Mouse (Mus musculus): ENCODE data around the gene Rgs2.

Rgs2 gene

GRCm38 (mm10) chr1:143984988-143985625 lies 18.9 kb downstream of the Rgs2 start:
- DNase-seq (ENCODE audit: low read depth, low spot score) = no peak

- DNase-seq (ENCODE audit: low read depth, low spot score) = no peak
Observed at GRCm38 (mm10) chr1:143982765-143983312, 21.1 kb downstream of the Rgs2 start.

- DNase-seq (ENCODE audit: low read depth, low spot score) = no peak
Observed at GRCm38 (mm10) chr1:143982085-143982764, 21.7 kb downstream of the Rgs2 start.

- DNase-seq (ENCODE audit: low read depth, low spot score) = no peak
Observed at GRCm38 (mm10) chr1:143980811-143981210, 23.1 kb downstream of the Rgs2 start.

- no peak for DNase-seq (ENCODE audit: low read depth, low spot score)
Observed at GRCm38 (mm10) chr1:143974637-143975036, 29.3 kb downstream of the Rgs2 start.

- no peak for DNase-seq (ENCODE audit: low read depth, low spot score)
Observed at GRCm38 (mm10) chr1:143962301-143962700, 41.7 kb downstream of the Rgs2 start.

GRCm38 (mm10) chr1:143960340-143960739 lies 43.6 kb downstream of the Rgs2 start:
- DNase-seq (ENCODE audit: low read depth, low spot score) = no peak

GRCm38 (mm10) chr1:143956090-143956489 lies 47.9 kb downstream of the Rgs2 start:
- DNase-seq (ENCODE audit: low read depth, low spot score) = no peak

- no peak for DNase-seq (ENCODE audit: low read depth, low spot score)
Observed at GRCm38 (mm10) chr1:143952841-143953240, 51.1 kb downstream of the Rgs2 start.
